Mouse (Mus musculus) CD4-positive, CD25-positive, alpha-beta regulatory T cell, adult 2 months (primary cell): ENCODE results near the gene Ahsg.
"Not testable (repeated sequence)": the region's sequence is repeated elsewhere in the genome, so short reads cannot be mapped to it uniquely, and the experiment has no call there.

Experiments used
- DNase-seq: peaks from one replicate; pipeline ENCODE4 v3.0.0-alpha.2; 2012; ENCODE audit warnings: low read depth, low spot score

Gene Ahsg

DNA sequence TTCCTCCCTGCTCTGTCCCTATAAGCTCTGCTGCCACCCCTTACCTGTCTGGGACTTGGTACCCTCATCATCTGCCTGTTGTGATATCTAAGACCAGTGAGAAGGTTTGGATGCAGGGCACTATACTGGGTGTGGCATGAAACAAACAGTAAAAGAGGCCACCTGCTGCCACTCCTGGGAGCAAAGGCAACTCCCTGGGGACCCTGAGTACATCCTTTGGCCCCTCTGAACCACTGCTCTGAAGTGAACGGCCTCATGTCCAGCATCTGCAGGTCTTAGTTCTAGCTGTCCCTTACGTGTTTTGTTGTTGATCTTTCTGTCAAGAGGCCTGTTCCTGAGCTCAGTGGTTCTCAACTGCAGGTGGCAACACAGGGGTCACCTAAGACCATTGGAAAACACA, 47.5 kb downstream of the Ahsg start:
- no peak for DNase-seq

GRCm38 (mm10) chr16:22939120-22939695, 48.1 kb downstream of the Ahsg start:
- no peak for DNase-seq

DNA sequence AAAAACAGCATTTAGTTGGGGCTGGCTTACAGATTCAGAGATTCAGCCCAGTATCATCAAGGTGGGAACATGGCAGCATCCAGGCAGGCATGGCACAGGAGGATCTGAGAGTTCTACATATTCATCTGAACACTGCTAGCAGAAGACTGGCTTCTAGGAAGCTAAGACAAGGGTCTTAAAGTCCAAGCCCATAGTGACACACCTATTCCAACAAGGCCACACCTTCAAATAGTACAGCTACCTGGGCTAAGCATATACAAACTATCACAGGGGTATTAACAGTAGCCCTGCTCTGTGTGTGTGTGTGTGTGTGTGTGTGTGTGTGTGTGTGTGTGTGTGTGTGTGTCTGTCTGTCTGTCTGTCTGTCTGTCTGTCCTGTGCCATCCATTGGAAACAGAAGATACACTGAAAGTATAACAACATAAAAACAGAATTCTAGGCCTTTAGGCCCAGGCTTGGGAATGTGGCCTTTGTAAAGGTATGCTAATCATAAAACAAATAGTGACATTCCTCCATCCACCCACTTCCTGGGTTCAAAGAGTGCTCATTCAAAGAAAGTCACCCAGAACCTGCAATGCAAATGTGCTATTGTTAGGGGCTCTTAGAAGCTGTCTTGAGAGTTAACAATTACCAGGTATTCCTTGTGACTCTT, 50.9 kb downstream of the Ahsg start:
- not testable (repeated sequence) for DNase-seq

- no peak for DNase-seq
Measured at GRCm38 (mm10) chr16:22947371-22947770, 56.3 kb downstream of the Ahsg start.
